Mouse (Mus musculus) ES-Bruce4 (cell line): ENCODE measurements around the gene Cyth4.

Experiments used
- CTCF ChIP-seq: IDR thresholded peaks from one replicate; pipeline ENCODE4 v1.8.1; 2011; ENCODE audit warnings: low read depth, low read length
- EP300 ChIP-seq: IDR thresholded peaks from 2 replicates; pipeline ENCODE4 v1.6.1; 2011; ENCODE audit warnings: low read depth, low read length; ENCODE audit not compliant: insufficient read depth
- POLR2A ChIP-seq: IDR thresholded peaks from one replicate; pipeline ENCODE4 v1.8.1; 2011; ENCODE audit warnings: low read length; ENCODE audit not compliant: insufficient read depth

- TF ChIP-seq POLR2A (no peak), CTCF (no peak), EP300 (no peak)
Observed at GRCm38 (mm10) chr15:78616973-78617372, 20.1 kb downstream of the Cyth4 start.
